Mouse (Mus musculus) heart, adult 8-10 months (tissue): ENCODE results near the gene Sync. TPM values are rescaled to one million over a fixed set of nuclear protein-coding genes. Genes with fewer than 3 reads are reported as not detected.

ENCODE experiments used
- DNase-seq: peaks from one replicate; pipeline ENCODE4 v3.0.0; 2022; ENCODE audit warnings: low spot score
- total RNA-seq, 4 experiments: library from RNA; stranded (reverse); gene quantifications; 2 replicates each; pipeline ENCODE4 v1.2.4; 2022

Sync gene
- total RNA-seq, 4 experiments from 2014 or later = 19.5 to 31.7 (median 25.4) TPM

- no peak for DNase-seq
These were observed 16.4 kb downstream of the Sync start for GRCm38 (mm10) chr4:129303816-129304215.

DNA sequence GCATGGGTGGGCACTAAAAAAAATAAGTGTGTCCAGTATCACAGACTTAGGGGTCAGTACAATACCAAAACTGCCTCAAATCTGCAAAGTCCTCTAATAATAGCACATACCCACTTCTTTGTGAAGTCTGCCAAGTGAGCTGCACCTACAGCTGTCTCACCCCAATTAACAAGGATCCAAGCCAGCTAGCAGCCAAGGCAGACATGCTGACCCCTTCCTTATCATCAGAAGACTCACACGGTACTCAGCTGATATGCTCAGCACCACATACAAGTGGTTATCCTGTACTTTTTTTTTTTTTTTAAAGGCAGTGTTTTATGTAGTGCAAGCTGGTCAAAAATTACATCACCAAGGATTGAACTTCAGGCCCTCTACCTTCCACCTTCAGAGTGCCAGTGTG is 16.9 kb downstream of the Sync start:
- no peak for DNase-seq

GRCm38 (mm10) chr4:129307936-129308335 is 20.5 kb downstream of the Sync start:
- DNase-seq = no peak

- DNase-seq = no peak
These were observed 26.5 kb downstream of the Sync start for GRCm38 (mm10) chr4:129313886-129314285.

DNA sequence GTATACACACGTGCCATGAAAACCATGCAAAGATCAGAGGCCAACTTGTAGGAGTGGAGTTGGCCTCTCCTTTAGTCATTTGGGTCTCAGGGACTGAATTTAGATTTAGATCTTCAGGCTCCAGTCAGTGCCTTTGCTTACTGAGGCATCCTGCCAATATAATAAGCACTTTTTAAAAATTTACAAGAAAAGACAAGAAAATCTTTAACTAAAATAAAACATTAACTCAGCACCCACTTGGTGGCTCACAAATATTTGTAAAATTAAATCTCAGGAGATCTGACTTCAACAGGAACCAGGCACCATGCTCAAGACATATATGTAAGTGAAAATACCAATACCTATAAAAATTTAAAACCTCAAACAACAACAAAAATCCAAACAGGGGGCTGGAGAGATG is 33.5 kb downstream of the Sync start:
- DNase-seq = no peak

DNA sequence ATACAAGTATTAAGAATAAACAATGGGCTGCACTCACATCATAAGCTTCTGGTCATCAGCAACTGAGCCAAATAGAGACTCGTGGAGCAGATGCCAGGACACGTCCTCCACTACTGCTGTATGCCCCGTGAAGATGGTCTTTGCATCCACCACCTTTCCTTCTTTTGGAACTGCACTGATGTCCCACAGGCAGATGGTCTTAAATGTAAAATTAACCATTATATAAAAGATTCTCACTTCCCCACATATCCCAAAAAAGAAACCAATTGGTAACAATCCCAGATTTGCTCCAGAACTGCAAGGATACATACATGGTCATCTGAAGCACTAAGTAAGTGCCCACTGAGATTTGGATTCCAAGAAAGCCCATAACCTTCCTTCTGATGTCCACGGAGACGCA is 34.6 kb downstream of the Sync start:
- DNase-seq = no peak

- no peak for DNase-seq
These were observed 36.1 kb downstream of the Sync start for GRCm38 (mm10) chr4:129323491-129323890.

DNA sequence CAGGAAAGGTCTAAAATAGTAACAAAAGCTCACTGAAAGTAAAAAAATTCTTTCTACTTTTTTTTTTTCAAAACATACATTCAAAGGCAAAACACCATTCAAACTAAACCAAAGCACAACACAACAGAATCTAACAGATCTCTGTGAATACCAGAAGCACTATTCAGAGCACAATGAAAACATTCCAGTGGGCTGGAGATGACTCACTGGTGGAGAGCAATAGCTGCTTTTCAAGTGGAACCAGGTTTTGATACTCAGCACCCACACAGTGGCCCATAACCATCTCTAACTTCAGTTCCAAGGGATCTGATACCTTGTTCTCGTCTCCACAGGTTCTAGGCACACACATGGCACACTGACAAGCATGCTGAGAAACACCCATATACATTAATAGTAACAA is 37.3 kb downstream of the Sync start:
- no peak for DNase-seq

DNA sequence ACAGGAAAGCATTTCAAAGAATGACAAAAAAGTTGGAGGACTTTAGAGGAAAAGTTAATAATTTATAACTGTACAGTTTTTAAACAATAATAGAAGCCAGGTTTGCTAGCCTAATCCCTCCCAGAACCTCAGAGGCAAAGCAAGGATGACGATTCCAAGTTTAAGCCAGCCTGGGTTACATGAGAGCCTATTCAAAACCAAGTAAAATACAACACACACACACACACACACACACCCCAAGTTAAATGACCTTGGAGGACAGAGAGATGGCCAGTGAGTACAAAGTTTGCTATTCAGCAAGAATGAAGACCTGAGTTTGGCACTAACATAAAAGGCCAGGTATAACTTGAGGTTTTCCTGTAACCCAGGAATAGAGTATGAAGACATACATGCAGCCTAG is 38.8 kb downstream of the Sync start:
- DNase-seq = no peak

GRCm38 (mm10) chr4:129332846-129333245 is 45.4 kb downstream of the Sync start:
- DNase-seq = no peak

GRCm38 (mm10) chr4:129334677-129335215 is 47.3 kb downstream of the Sync start:
- DNase-seq = no peak

DNA sequence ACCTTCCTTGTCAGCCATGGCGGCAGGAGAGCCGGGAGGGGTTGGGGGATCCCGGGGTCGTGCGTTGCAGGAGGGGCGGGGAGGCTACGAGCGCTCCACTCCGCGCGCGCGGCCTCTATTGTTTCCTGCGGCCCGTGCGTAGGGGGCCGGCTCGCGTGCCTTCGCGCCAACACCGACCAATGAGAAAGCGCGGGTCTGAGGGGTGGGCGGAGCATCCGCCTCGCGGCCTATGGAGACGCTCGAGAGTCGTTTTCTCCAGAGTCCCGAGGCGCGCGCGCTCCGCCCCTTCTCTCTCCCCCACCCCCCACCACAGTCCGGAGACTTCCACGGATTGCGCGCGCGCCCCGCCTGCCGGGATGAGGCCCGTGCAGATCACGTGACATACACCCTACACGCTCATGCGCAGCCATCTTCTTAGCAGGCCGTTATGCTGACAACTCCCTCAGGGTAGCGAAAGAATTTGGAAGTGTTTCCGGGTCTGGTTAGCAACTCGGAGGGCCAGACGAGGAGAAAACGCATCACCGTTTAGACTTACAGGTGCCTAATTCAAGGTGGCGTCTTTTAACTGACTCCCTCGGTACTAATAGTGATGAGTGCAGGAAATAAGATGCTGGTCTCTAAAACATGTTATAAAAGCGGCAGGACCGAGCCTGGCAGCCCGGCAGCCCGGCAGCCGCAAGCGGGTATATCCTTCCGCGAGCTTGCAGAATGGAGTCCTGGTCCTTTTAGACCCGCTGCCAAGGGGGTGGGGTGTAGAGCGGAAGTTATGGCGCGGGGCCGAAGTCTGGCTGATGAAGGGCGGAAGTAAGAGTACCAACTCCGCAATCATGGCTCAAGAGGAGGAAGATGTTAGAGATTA is 48.0 kb downstream of the Sync start, which contains the start of the genes Rbbp4 and Zbtb8os:
Rbbp4 (minus strand) TSS at position 155 of the 859 bp plus-strand sequence.
Zbtb8os (plus strand) TSS at position 480 of the 859 bp plus-strand sequence.
- DNase-seq = peak; percentile 94

DNA sequence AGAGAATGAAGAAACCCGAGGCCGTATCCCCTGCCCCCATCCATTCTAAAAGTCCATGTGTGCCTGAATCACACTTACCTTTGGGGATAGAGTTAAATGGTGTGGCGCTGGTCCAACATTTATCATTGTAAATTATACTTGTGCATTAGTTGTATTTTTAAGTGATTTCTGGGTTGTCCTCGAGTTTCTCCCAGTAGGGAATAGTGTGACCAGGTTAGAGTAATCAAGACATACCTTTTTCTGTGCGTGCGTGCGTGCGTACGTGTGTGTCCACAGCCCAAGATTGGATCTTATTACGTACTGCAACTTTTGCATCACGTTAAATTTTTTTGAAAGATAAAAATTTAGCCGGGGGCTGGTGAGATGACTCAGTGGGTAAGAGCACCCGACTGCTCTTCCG is 48.9 kb downstream of the Sync start:
- DNase-seq = no peak

DNA sequence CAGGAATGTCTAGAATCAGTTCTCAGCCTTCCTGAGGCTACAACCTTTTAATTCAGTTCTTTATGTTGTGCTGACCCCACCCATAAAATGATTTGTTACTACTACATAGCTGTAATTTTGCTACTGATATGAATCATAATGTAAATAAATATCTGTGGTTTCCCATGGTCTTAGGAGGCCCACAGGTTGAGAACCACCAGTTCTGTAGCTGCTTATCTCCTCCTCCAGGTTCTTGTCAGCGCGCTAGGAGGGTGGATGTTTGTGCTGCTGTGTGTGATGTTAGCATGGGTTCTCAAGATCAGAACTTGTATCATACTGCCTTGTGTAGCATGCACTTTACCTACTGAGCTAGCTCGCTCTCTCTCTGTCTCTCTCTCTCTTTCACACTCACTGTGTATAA is 52.3 kb downstream of the Sync start:
- no peak for DNase-seq

- no peak for DNase-seq
These were observed 54.5 kb downstream of the Sync start for GRCm38 (mm10) chr4:129341888-129342287.

DNA sequence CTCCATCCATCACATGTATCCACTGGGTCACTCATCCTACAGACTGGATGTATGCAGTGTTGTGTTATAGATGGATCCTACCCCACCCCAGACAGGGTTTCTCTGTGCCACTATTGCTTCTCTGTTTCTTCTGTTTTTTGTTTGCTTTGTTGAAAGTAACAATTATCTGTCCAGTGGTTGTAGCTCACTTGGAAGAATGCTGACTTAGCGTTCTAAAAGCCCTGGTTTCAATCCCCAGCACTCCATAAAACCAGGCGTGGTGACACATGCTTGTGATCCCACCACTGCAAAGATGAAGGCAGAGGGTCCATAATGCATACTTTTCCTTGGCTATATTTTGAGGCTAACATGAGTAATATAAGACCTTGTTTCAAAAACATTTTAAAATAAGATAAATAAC is 55.3 kb downstream of the Sync start:
- DNase-seq = no peak

DNA sequence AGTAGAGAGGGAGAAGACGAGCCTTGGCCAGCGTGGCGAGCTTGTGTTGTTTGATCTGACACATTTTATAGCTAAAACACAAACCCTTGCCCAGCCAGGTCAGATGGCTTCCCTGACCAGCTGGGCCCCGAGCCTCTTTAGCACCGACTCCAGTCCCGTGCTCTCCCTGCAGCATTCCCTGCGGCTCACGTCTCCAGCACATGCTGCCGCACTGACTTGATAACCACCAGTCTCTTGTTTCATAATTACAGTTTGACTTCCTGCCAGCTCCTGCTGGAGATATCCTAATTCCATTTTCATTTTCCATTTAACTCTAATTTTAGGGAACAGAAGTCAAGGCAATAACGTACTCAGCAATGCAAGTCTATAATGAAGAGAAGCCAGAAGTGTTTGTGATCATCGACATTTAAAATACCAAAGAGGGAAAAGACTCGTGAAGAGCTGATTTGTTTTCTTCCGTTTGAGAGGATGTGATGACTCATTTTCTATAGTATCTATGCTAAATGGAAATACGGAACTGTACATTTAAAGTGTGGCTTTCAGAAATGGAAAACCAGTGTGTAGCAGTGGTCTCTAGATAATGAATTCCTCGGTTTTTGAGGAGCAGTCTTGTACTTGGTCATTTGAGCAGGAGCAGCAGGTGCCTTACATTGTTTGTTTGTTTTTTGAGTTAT is 59.2 kb downstream of the Sync start:
- DNase-seq = peak; percentile 26

- DNase-seq = peak; percentile 71
These were observed 63.2 kb downstream of the Sync start for GRCm38 (mm10) chr4:129350644-129351043.

DNA sequence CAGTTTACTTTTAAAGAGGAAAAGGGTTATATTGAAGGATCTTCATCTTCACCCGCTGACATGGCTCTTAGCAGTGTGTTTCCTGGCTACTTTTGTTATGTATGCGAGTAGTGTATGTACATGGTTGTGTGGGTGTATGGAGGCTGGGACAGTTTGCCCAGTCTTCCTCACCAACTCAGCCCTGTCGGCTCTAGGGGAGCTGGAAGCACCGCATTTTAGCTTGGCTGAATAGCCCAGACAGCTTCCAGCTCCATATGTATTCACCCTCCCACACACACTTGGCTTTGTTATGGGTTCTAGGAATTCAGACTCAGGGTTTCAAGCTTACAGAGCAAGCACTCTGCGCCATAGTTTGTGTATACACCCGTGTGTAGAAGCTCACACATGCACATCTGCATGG is 63.7 kb downstream of the Sync start:
- no peak for DNase-seq

DNA sequence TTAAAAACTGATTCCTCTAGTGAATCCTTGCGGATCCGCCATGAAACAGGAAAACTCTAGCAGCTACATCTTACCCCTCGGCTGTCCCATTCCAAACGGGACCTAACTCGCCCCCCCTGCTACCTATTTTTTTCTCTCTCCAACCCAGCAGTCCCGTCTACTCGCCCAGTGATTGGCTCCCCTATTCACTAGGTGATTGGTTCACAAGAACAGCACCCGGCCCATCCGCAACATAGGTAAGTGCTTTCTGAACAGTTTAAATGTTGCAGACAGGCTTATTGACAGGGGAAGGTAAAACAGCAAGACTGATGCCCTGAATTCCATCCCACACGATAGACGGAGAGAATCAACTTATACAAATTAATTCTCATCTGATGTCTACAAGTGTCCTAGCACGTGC is 65.8 kb downstream of the Sync start:
- DNase-seq = no peak

- DNase-seq = peak; percentile 25
These were observed 66.8 kb downstream of the Sync start for GRCm38 (mm10) chr4:129354236-129354635.

- DNase-seq = no peak
These were observed 70.3 kb downstream of the Sync start for GRCm38 (mm10) chr4:129357613-129358163.
